Mouse (Mus musculus): ENCODE measurements around the gene Kcnk16. TPM values are rescaled to one million over a fixed set of nuclear protein-coding genes. Genes with fewer than 3 reads are reported as not detected.

The Kcnk16 gene
- total RNA-seq, 2 experiments from 2014 or later = not detected

DNA sequence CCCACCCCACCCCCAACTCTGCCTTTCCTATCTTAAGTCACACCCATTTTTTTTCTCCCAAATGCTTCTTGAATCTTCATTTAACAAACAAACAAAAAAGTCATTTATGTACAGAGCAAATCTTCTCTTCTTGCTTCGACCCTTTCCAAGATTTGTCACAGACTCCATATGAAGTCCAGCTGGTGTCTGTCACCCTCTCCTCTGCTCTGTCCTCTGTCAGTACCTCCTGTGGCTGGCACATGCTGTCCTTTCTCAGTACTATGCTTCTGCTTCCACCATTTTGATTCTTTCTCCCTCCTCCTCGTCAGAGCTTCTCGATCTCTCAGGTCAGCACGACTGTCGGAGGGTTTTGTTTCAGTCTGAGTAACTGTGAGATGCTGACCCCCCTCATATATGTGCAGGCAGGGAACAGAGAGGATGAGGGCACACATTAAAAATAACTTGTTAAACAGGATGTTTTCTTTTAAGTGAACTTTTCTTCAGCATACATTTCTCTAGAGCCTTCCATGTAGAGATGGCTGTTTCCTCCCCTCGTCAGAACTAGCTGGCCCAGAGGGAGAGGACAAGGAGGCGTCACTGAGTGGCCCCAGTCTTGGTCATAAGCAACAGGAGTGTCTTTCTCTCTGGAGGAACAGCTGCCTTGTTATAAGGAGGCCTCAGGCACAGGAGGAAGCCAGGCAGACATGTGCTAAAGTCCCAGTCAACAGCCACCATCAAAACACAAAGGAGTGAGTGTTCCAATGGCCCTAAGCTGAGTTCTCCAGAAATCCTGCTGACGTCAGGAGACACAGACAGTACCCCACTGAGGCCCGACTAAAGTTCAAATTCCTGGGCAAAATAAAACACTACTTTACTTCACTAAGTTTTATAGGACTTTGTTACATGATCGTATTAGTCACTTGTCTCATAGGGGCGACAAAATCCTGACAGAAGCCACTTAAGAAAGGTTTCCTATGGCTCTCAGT, 35.7 kb downstream of the Kcnk16 start:
- intact Hi-C loops (cut with DNase I) = loop anchor here (10.0 kb wide), 1 partner anchor 368 kb away; no protein-coding TSS in a partner anchor
- DNase-seq = no peak

GRCm38 (mm10) chr14:20230063-20230491, 38.9 kb downstream of the Kcnk16 start:
- intact Hi-C loops (cut with DNase I) = loop anchor here (10.0 kb wide), 1 partner anchor 365 kb away; no protein-coding TSS in a partner anchor
- DNase-seq = no peak

DNA sequence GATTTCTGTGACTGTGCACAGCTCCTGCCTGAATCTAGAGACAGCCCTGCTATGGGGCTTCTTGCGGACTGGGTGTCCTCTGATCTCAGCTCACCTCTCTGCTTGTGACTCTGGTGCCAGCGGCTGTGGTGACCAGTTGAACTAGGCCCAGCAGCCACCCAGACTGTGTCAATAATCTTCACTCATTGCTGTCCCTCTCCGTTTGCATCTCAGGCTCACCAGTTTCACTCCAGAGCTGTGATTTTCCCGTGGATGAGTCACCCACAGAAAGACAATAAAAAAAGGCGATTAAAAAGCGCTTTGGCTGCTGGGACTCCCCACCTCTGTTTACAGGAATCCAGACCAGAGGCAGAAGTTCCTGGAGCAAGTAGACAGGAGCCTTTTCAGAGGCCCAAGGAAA, 39.6 kb downstream of the Kcnk16 start:
- intact Hi-C loops (cut with DNase I) = no loop called here
- DNase-seq = no peak

- DNase-seq = no peak
- intact Hi-C loops (cut with DNase I) = no loop called here
Observed at GRCm38 (mm10) chr14:20228336-20228735, 40.7 kb downstream of the Kcnk16 start.

GRCm38 (mm10) chr14:20226982-20227381, 42.0 kb downstream of the Kcnk16 start:
- intact Hi-C loops (cut with DNase I) = no loop called here
- no peak for DNase-seq

- no peak for DNase-seq
- intact Hi-C loops (cut with DNase I) = no loop called here
Observed at GRCm38 (mm10) chr14:20226488-20226887, 42.5 kb downstream of the Kcnk16 start.

- intact Hi-C loops (cut with DNase I) = no loop called here
- DNase-seq = no peak
Observed at GRCm38 (mm10) chr14:20225525-20225924, 43.5 kb downstream of the Kcnk16 start.

GRCm38 (mm10) chr14:20224576-20225218, 44.3 kb downstream of the Kcnk16 start:
- intact Hi-C loops (cut with DNase I) = no loop called here
- no peak for DNase-seq

GRCm38 (mm10) chr14:20224163-20224562, 44.8 kb downstream of the Kcnk16 start:
- no peak for DNase-seq
- intact Hi-C loops (cut with DNase I) = no loop called here

- DNase-seq = no peak
- intact Hi-C loops (cut with DNase I) = no loop called here
Observed at GRCm38 (mm10) chr14:20223253-20223652, 45.7 kb downstream of the Kcnk16 start.

GRCm38 (mm10) chr14:20221083-20221482, 47.9 kb downstream of the Kcnk16 start:
- intact Hi-C loops (cut with DNase I) = no loop called here
- no peak for DNase-seq

DNA sequence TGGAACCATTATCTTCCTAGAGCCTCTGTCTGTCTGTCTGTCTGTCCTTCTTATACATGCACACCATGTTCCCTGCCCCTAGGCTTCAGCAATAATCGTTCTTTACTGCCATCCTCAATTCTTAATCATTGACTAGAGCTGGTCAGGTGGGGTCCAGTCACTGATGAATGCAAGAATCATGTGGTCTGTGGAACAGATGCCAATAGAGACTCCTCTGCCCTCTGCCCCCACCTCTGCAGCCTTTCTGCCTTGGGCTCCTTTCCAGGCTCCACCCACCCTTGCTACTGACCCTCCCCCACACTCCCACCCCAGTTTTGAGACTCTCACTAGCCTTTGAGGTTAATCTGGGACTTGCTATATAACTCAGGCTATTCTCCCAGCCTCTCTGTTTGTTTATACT, 49.1 kb downstream of the Kcnk16 start:
- intact Hi-C loops (cut with DNase I) = no loop called here
- DNase-seq = no peak

DNA sequence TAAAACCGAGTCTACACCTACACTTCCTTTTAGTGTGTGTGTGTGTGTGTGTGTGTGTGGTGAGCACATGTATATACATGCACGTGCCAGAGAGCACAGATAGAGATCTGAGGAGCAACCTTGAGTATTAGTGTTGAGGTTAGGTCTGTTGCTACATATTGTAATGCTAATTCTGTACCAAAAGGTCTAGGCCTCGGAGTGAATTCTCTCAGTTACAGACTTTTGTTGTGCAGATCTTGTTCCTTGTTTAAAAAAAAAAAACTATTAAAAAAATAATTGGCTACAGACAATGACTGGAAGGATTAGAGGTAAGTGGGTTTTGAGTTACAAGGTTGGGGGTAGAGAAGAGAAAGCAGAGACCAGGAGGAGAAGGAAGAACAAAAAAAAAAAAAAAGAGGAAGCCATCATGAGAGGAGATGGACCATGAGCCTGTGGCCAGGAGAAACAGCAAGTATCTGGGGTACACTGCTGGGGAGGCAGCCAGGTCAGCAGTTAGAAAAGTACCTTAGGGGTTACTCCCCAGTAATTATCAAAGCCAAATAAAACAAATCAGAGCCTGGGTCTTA, 51.6 kb downstream of the Kcnk16 start:
- DNase-seq = no peak
- intact Hi-C loops (cut with DNase I) = no loop called here

DNA sequence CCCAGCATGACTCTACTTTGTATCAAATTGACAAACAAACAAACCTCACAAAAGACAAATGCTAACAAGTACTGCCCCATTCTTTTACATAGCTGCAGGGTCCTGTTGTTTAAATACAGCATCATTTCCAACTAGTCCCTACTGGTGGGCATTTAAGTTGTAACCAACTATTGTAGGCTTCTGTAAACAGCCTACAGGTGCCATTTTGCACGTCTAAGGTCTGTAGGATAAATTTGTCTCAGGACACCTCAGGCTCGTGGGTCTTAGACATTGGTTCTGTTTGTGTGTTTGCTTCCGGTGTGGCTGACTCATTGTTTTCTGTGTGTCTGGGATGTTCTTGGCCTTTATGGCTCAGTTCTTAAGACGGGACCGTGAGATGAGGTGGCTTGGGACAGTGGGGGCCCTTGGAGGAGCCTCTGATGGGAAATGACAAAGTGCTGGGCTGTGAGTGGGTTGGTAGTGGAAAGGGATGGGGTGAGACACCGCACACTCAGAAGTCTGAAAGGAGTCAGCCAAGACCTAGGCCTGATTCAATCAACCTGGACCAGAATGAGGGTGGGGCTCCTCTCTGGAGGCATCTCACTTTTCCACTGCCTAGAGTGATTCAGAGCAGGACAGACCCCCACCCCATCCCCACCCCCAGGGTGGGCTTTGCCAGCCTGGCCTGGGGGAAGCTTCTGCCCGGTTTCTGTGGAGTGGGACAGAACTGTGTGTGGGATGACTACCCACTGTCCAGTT, 52.3 kb downstream of the Kcnk16 start:
- DNase-seq = no peak
- intact Hi-C loops (cut with DNase I) = no loop called here

- intact Hi-C loops (cut with DNase I) = no loop called here
Observed at GRCm38 (mm10) chr14:20215826-20216225, 53.2 kb downstream of the Kcnk16 start.

DNA sequence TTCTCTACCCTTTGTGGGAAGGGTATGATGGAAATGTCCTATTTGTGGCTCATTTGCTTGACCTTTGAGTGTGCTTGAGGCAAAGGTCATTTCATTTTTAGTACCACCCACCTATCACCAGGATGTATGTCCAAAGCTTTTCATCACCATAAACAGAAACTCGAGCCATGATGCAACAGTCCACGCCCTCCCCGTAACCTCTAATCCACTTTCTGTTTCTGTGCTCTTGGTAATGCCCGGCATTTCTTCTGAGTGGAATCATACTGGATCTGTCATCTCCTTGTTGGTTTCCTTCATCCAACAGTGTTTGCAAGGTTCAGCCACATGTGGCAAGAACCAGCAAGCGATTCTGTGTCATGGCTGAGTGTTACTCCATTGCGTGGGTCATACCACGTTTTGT, 54.9 kb downstream of the Kcnk16 start:
- intact Hi-C loops (cut with DNase I) = no loop called here

More at GRCm38 (mm10) chr14:20215826-20216225, 53.2 kb downstream of the Kcnk16 start:
- DNase-seq = no peak

GRCm38 (mm10) chr14:20211754-20212601, 57.0 kb downstream of the Kcnk16 start:
- DNase-seq = no peak
- intact Hi-C loops (cut with DNase I) = no loop called here

More for the DNA sequence above, 54.9 kb downstream of the Kcnk16 start:
- DNase-seq = no peak

Data from heart, postnatal 10 days (tissue).